Mouse (Mus musculus) CH12.LX (cell line): ENCODE measurements around the gene Ikzf1. TPM values are rescaled to one million over a fixed set of nuclear protein-coding genes. Genes with fewer than 3 reads are reported as not detected.

ENCODE experiments used
- DNase-seq: peaks from one replicate; pipeline ENCODE4 v3.0.0-alpha.2; 2013; ENCODE audit errors: extremely low read depth
- H3K27ac ChIP-seq: 2 replicates; pipeline ENCODE4 v1.5.1; 2012; ENCODE audit warnings: low read depth, mild to moderate bottlenecking, control low read depth, moderate library complexity; ENCODE audit not compliant: insufficient read depth
- H3K27me3 ChIP-seq: replicated peaks from 2 replicates; pipeline ENCODE3; 2012; ENCODE audit warnings: inconsistent platforms
- H3K36me3 ChIP-seq, 2 experiments: replicated peaks in 1 of 2; 2 replicates each; pipeline versions ENCODE3 to v1.6.1; 2012; ENCODE audit warnings: inconsistent platforms in 1 of 2, low read length in 1 of 2, mild to moderate bottlenecking in 1 of 2, mixed read lengths in 1 of 2, moderate library complexity in 1 of 2; ENCODE audit not compliant: control insufficient read depth in 1 of 2, insufficient read depth in 1 of 2
- H3K4me1 ChIP-seq, 2 experiments: 2 replicates each; pipeline ENCODE4 v1.6.1; 2012; ENCODE audit warnings: inconsistent platforms in 1 of 2, moderate library complexity in 1 of 2; ENCODE audit not compliant: insufficient read depth in 2 of 2, control insufficient read depth in 1 of 2
- H3K4me2 ChIP-seq: 2 replicates; pipeline ENCODE4 v1.6.1; 2012; ENCODE audit warnings: low read depth, mild to moderate bottlenecking, control low read depth; ENCODE audit not compliant: poor library complexity, insufficient read depth, severe bottlenecking
- H3K4me3 ChIP-seq, 3 experiments: fragments of 150-350 bp in 1 of 3; sonication (generic) in 1 of 3; replicated peaks in 1 of 3; 2 replicates each; pipeline versions ENCODE3 to v1.5.1; 2011 to 2012; ENCODE audit warnings: low read depth in 2 of 3, low read length in 2 of 3, mild to moderate bottlenecking in 2 of 3, moderate library complexity in 2 of 3, control low read depth in 1 of 3, improper control_type of control experiment in 1 of 3, inconsistent platforms in 1 of 3, mixed read lengths in 1 of 3; ENCODE audit not compliant: poor library complexity in 1 of 3
- H3K79me2 ChIP-seq: replicated peaks from 2 replicates; pipeline ENCODE4 v1.6.1; 2012; ENCODE audit warnings: mild to moderate bottlenecking, moderate library complexity; ENCODE audit not compliant: control insufficient read depth, poor library complexity, insufficient read depth, severe bottlenecking; ENCODE audit errors: extremely low read depth
- H3K9ac ChIP-seq: 2 replicates; pipeline ENCODE4 v1.6.1; 2012; ENCODE audit warnings: low read depth, mild to moderate bottlenecking, control low read depth, moderate library complexity; ENCODE audit not compliant: insufficient read depth
- H3K9me3 ChIP-seq: replicated peaks from 2 replicates; pipeline ENCODE3; 2012; ENCODE audit warnings: low read length, inconsistent platforms, mixed read lengths
- BHLHE40 ChIP-seq: IDR thresholded peaks from 2 replicates; pipeline ENCODE4 v1.6.1; 2011; ENCODE audit warnings: mild to moderate bottlenecking, low read depth, low read length, improper control_type of control experiment
- CHD1 ChIP-seq: IDR thresholded peaks from 2 replicates; pipeline ENCODE4 v1.6.1; 2012; ENCODE audit warnings: low read depth, low read length, improper control_type of control experiment, inconsistent platforms
- CHD2 ChIP-seq: IDR thresholded peaks from 2 replicates; pipeline ENCODE4 v1.6.1; 2011; ENCODE audit warnings: low read length, improper control_type of control experiment
- CTCF ChIP-seq, 2 experiments: IDR thresholded peaks in 1 of 2; conservative IDR thresholded peaks in 1 of 2; 2 replicates each; pipeline ENCODE4 v1.5.1; 2011 to 2012; ENCODE audit warnings: low read depth in 2 of 2, low read length in 2 of 2, improper control_type of control experiment in 1 of 2, inconsistent platforms in 1 of 2, mild to moderate bottlenecking in 1 of 2, moderate library complexity in 1 of 2
- E2F4 ChIP-seq: IDR thresholded peaks from 2 replicates; pipeline ENCODE4 v1.6.1; 2011; ENCODE audit warnings: low read depth, low read length, improper control_type of control experiment; ENCODE audit not compliant: insufficient replicate concordance
- EP300 ChIP-seq: IDR thresholded peaks from 2 replicates; pipeline ENCODE4 v1.6.1; 2011; ENCODE audit warnings: low read length, improper control_type of control experiment
- ETS1 ChIP-seq: conservative IDR thresholded peaks from 2 replicates; pipeline ENCODE4 v1.6.1; 2012; ENCODE audit warnings: low read depth, mild to moderate bottlenecking, inconsistent platforms, low read length, improper control_type of control experiment, moderate library complexity
- HCFC1 ChIP-seq: IDR thresholded peaks from 2 replicates; pipeline ENCODE4 v1.6.1; 2012; ENCODE audit warnings: low read depth, mild to moderate bottlenecking, inconsistent platforms, low read length, improper control_type of control experiment
- IRF4 ChIP-seq: IDR thresholded peaks from 2 replicates; pipeline ENCODE4 v1.6.1; 2014; ENCODE audit warnings: low read depth, mild to moderate bottlenecking, inconsistent platforms, low read length, improper control_type of control experiment
- JUN ChIP-seq: IDR thresholded peaks from 2 replicates; pipeline ENCODE4 v1.6.1; 2011; ENCODE audit warnings: low read depth, mild to moderate bottlenecking, low read length, improper control_type of control experiment, moderate library complexity; ENCODE audit not compliant: insufficient read depth
- JUND ChIP-seq: conservative IDR thresholded peaks from 2 replicates; pipeline ENCODE4 v1.6.1; 2011; ENCODE audit warnings: low read depth, low read length, improper control_type of control experiment
- KAT2A ChIP-seq: IDR thresholded peaks from 2 replicates; pipeline ENCODE4 v1.6.1; 2012; ENCODE audit warnings: low read length, improper control_type of control experiment, inconsistent platforms; ENCODE audit not compliant: insufficient replicate concordance
- MAFK ChIP-seq: IDR thresholded peaks from 2 replicates; pipeline ENCODE4 v1.6.1; 2011; ENCODE audit warnings: low read length, improper control_type of control experiment; ENCODE audit not compliant: insufficient replicate concordance
- MAZ ChIP-seq: IDR thresholded peaks from 2 replicates; pipeline ENCODE4 v1.6.1; 2012; ENCODE audit warnings: low read depth, mild to moderate bottlenecking, inconsistent platforms, low read length, improper control_type of control experiment, moderate library complexity
- MXI1 ChIP-seq: IDR thresholded peaks from 2 replicates; pipeline ENCODE4 v1.6.1; 2011; ENCODE audit warnings: mild to moderate bottlenecking, low read depth, low read length, improper control_type of control experiment
- POLR2AphosphoS2 ChIP-seq: IDR thresholded peaks from 2 replicates; pipeline ENCODE4 v1.6.1; 2011; ENCODE audit warnings: low read depth, low read length, improper control_type of control experiment
- RAD21 ChIP-seq: IDR thresholded peaks from 2 replicates; pipeline ENCODE4 v1.6.1; 2011; ENCODE audit warnings: low read depth, mild to moderate bottlenecking, low read length, improper control_type of control experiment, moderate library complexity
- SIN3A ChIP-seq: IDR thresholded peaks from 2 replicates; pipeline ENCODE4 v1.6.1; 2012; ENCODE audit warnings: low read length, improper control_type of control experiment, inconsistent platforms
- TBP ChIP-seq: conservative IDR thresholded peaks from 2 replicates; pipeline ENCODE4 v1.6.1; 2011; ENCODE audit warnings: low read depth, low read length, improper control_type of control experiment
- TCF12 ChIP-seq: IDR thresholded peaks from 2 replicates; pipeline ENCODE4 v1.6.1; 2014; ENCODE audit warnings: low read depth, mild to moderate bottlenecking, inconsistent platforms, low read length, improper control_type of control experiment
- UBTF ChIP-seq: IDR thresholded peaks from 2 replicates; pipeline ENCODE4 v1.6.1; 2012; ENCODE audit warnings: low read depth, mild to moderate bottlenecking, inconsistent platforms, low read length, improper control_type of control experiment, moderate library complexity
- dilution Hi-C: fragments of 300-500 bp; cut with MboI; formaldehyde crosslinking; loops from 2 replicates; pipeline ENCODE4 v1.14.3; 2020; ENCODE audit warnings: low sequenced_read_pairs; ENCODE audit not compliant: extremely low pct_unique_long_range_greater_than_20kb, extremely low pct_ligation_motif_present
- in situ Hi-C: fragments of 300-500 bp; cut with MboI; formaldehyde crosslinking; loops from 3 replicates; pipeline ENCODE4 v1.14.3; 2019; ENCODE audit warnings: low sequenced_read_pairs, low pct_ligation_motif_present, low pct_unique_long_range_greater_than_20kb, mixed read lengths
- polyA plus RNA-seq: library from polyadenylated mRNA; unstranded; fragments of >175 nt; gene quantifications from 2 replicates; pipeline ENCODE4 v1.2.1, GENCODE M21; 2012; ENCODE audit warnings: low read depth; ENCODE audit not compliant: insufficient read length
- total RNA-seq, 2 experiments: library from RNA; depleted of rRNA; stranded (reverse); fragments of 300-350 nt in 1 of 2; fragments of >200 nt in 1 of 2; gene quantifications; 2 replicates each; pipeline ENCODE4 v1.2.3; 2012 to 2014

The Ikzf1 gene
- total and polyA plus RNA-seq, 3 experiments = 33.1 to 68.7 (median 51.2) TPM

DNA sequence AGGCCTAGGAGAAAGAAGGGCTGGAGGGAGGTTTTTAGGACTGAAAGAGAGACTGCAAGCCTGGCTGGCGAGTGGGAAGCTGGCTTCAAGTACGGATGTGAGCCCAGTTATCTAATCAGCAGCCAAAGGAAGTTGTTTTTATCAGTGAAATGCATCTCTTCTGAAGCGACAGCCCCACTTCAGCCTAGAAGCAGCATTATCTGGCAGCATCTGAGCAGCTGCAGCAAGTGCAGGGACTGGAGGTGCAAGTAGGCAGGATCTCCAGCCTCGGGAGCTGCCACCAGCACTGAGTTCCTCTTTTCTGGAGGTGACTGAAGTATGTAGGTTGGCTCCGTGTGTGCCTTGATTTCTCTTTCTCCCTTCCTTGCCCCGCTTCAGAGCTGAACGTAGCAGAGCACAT is 26.9 kb downstream of the Ikzf1 start:
- H3K36me3 ChIP-seq = peaks cover 39 to 86% of the 10 kb centered on the region in 2 experiments
- H3K4me1 ChIP-seq = peaks cover 47 to 96% of the 10 kb centered on the region in 2 experiments
- TF ChIP-seq MAZ (no peak), EP300 (peak; percentile 31; the same call in 1 of the 2 replicates), CTCF (conservative IDR thresholded peaks at IDR 0.05 in 1 of 2, IDR thresholded peaks at IDR 0.05 in 1 of 2; ENCODE audit: low read depth in 2 of 2, low read length in 2 of 2) (no peak), MXI1 (0 out of 2 replicates have a peak, but pooled peaks have one; percentile 26), UBTF (0 out of 2 replicates have a peak, but pooled peaks have one; percentile 62)
- H3K27me3 ChIP-seq = no peaks in the 10 kb centered on the region
- H3K79me2 ChIP-seq = peaks cover 58% of the 10 kb centered on the region
- H3K9me3 ChIP-seq = no peaks in the 10 kb centered on the region
- DNase-seq = peak; percentile 62
- H3K4me3 ChIP-seq = no peak overlapping the region
- dilution Hi-C loops = no loop called here
- H3K27ac ChIP-seq = peak overlapping the region; percentile 3
- H3K4me2 ChIP-seq = no peak overlapping the region
- no peak overlapping the region for H3K9ac ChIP-seq
- in situ Hi-C loops = no loop called here

DNA sequence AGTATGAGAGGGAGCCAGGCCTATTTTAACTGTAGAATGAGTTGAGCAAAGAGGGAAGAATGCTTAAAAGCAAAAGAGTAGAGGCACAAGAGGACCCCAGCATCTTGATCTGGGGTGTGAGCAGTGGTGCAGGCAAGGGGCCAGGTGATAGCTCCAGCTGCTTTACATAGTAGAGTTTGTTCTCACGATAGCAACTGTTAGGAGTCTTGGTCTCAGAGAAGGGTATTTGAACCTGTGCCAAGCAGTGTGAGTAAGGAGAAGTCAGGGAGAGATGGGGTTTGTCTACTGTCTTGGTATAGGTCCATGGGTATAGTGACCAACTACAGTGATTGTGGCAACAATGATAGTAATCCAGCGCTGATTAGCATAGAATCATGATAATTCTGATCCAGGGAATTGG is 29.9 kb downstream of the Ikzf1 start:
- Histone ChIP-seq H3K36me3 (peaks cover 41 to 84% of the 10 kb centered on the region in 2 experiments), H3K27ac (peak overlapping the region; percentile 94), H3K79me2 (peaks cover 69% of the 10 kb centered on the region), H3K9me3 (no peaks in the 10 kb centered on the region), H3K9ac (peak overlapping the region; percentile 29; the same call in 1 of the 2 replicates), H3K4me2 (no peak overlapping the region), H3K27me3 (no peaks in the 10 kb centered on the region), H3K4me1 (peaks cover 55 to 94% of the 10 kb centered on the region in 2 experiments), H3K4me3 (no peak overlapping the region)
- TF ChIP-seq TBP = no peak
- no peak for TF ChIP-seq JUND
- TF ChIP-seq SIN3A = no peak
- no peak for TF ChIP-seq JUN
- no peak for TF ChIP-seq CHD2
- TF ChIP-seq MAZ = no peak
- TF ChIP-seq BHLHE40 = no peak
- TF ChIP-seq RAD21 = no peak
- no peak for TF ChIP-seq TCF12
- TF ChIP-seq EP300 = no peak
- no peak for TF ChIP-seq HCFC1
- TF ChIP-seq MAFK = no peak
- no peak for TF ChIP-seq IRF4
- TF ChIP-seq MXI1 = no peak
- no peak for TF ChIP-seq POLR2AphosphoS2
- no peak for TF ChIP-seq E2F4
- no peak for TF ChIP-seq ETS1
- no peak for TF ChIP-seq KAT2A
- no peak for TF ChIP-seq CHD1
- dilution Hi-C loops (no loop called here), in situ Hi-C loops (no loop called here)
- peak; percentile 35 for DNase-seq
